Mouse (Mus musculus): Measurements from ENCODE around the gene Mrpl41.
A peak's percentile ranks its signal among the peaks of the same experiment; 100 is the strongest.

GRCm38 (mm10) chr2:24975704-24976297, 903 bp upstream of the Mrpl41 start, which contains the start of gene Pnpla7:
- TF ChIP-seq POLR2A (IDR thresholded peaks at IDR 0.05; ENCODE audit: insufficient read length, low read depth), result peak; percentile 36
- TF ChIP-seq MYOD1 (IDR thresholded peaks at IDR 0.05; ENCODE audit: control insufficient read depth in 1 of 3, insufficient read length in 2 of 3, low read depth in 2 of 3), result no peak
- peak in 1 of 3 experiments; percentile 20 for TF ChIP-seq MYOG (IDR thresholded peaks at IDR 0.05; ENCODE audit: control insufficient read depth in 1 of 3, insufficient read depth in 1 of 3, insufficient read length in 2 of 3, low read depth in 2 of 3)
- no peak for TF ChIP-seq POLR2AphosphoS2 (IDR thresholded peaks at IDR 0.05; ENCODE audit: insufficient read length, low read depth)
- peak; percentile 63 for TF ChIP-seq MAX (IDR thresholded peaks at IDR 0.05; ENCODE audit: low read depth)
- TF ChIP-seq E2F4 (IDR thresholded peaks at IDR 0.05; ENCODE audit: insufficient read depth), result no peak
- TF ChIP-seq REST (IDR thresholded peaks at IDR 0.05; ENCODE audit: insufficient read depth, insufficient read length), result no peak
- no peak for TF ChIP-seq TCF12 (IDR thresholded peaks at IDR 0.05; ENCODE audit: insufficient read depth, poor library complexity, severe bottlenecking)
